In the genomic region with DNA sequence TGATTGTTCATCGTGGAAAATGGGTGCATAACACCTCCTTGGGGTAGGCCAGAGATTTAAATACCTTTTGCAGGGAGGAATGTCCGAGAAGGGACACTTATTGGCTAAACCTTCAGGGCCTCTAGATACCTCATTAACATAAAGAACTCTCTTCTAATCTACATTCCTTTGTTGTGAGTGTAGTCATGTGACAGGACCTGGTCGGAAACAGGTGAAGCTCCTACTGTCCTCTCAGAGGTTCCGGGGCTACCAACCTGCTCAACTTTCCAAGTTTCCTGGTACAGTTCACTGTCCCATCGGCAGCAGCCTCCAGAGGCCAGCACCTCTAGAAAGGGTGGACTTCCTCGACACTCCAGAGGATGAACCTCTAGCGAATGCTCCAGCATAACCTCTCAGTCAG, we compare ENCODE assay signal across 24 mouse cellular contexts.
"Had no signal": no experiment of that assay in that cellular context is flagged by ENCODE, and none has a peak within 500 bp of the region (broad histone marks: within the 10 kb centered on the region; RNA-seq: fewer than 3 reads in every experiment).

No protein-coding gene starts in this region.

- ATAC-seq: hindbrain, postnatal 0 days; intestine, embryonic 16.5 days; liver, embryonic 12.5 days had no signal

- H3K9me3 ChIP-seq: heart, embryonic 10.5 days; heart, embryonic 12.5 days; hindbrain, embryonic 13.5 days; hindbrain, embryonic 15.5 days; limb, embryonic 13.5 days; limb, embryonic 15.5 days; liver, embryonic 12.5 days had no signal

- H3K36me3 ChIP-seq: heart, embryonic 10.5 days; heart, embryonic 12.5 days; hindbrain, embryonic 13.5 days; hindbrain, embryonic 15.5 days; limb, embryonic 13.5 days; limb, embryonic 15.5 days; liver, embryonic 12.5 days had no signal

- H3K9ac ChIP-seq: heart, embryonic 12.5 days; hindbrain, embryonic 13.5 days; hindbrain, embryonic 15.5 days; limb, embryonic 13.5 days; limb, embryonic 15.5 days; liver, embryonic 12.5 days; liver, embryonic 14.5 days had no signal

- H3K27ac ChIP-seq: hindbrain, embryonic 13.5 days; hindbrain, embryonic 15.5 days; hindbrain, postnatal 0 days; kidney, postnatal 0 days; limb, embryonic 13.5 days; limb, embryonic 15.5 days; liver, embryonic 12.5 days; liver, embryonic 14.5 days had no signal

- H3K4me2 ChIP-seq: heart, embryonic 12.5 days; hindbrain, embryonic 13.5 days; hindbrain, embryonic 15.5 days; limb, embryonic 13.5 days; limb, embryonic 15.5 days; liver, embryonic 12.5 days had no signal

- H3K4me1 ChIP-seq: hindbrain, embryonic 13.5 days; hindbrain, embryonic 15.5 days; limb, embryonic 13.5 days; limb, embryonic 15.5 days had no signal

- DNase-seq: gastrocnemius, postnatal 14 days; gastrocnemius, postnatal 36 days; heart, adult 18-20 months; heart, postnatal 10 days; heart, postnatal 36 days; kidney, adult 11 months; kidney, adult 2 months; kidney, adult 9 months; kidney, postnatal 14 days; kidney, postnatal 36 days; layer of hippocampus, adult 9-11 months; layer of hippocampus, postnatal 36 days; left cerebral cortex, postnatal 4 days had no signal

- H3K27me3 ChIP-seq: heart, embryonic 12.5 days; hindbrain, embryonic 13.5 days; hindbrain, embryonic 15.5 days; limb, embryonic 13.5 days; limb, embryonic 15.5 days; liver, embryonic 12.5 days had no signal

- H3K4me3 ChIP-seq: heart, embryonic 10.5 days; heart, embryonic 12.5 days; hindbrain, embryonic 13.5 days; hindbrain, embryonic 15.5 days; limb, embryonic 13.5 days; limb, embryonic 15.5 days; liver, embryonic 12.5 days had no signal
